Comparison of ENCODE assay signal across 39 mouse cellular contexts in the genomic region with DNA sequence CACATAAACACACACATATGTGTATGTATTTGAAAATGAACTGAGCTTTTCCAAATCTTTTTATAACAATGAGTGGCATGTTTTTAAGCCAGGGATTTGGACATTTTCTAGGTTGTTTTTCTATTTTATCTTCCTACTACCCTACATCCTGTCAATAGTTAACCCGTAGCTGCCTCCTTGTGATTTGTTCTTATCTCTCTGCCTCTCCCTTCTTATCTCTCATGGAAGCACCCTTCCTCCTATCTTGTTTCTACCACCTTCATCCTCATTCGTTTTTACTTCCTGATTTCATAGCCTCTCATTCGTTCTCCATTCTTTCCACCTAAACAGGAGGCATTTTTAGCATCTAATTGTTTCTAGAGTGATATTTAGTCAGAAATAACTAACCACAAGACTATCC. TPM values are rescaled to one million over a fixed set of nuclear protein-coding genes. Genes with fewer than 3 reads are reported as not detected.
"Had no signal": no experiment of that assay in that cellular context is flagged by ENCODE, and none has a peak within 500 bp of the region (broad histone marks: within the 10 kb centered on the region; RNA-seq: fewer than 3 reads in every experiment).

No protein-coding gene starts in this region.

- DNase-seq: gastrocnemius, postnatal 14 days; gastrocnemius, postnatal 36 days; heart, adult 11 months; heart, adult 2 months; heart, postnatal 10 days; heart, postnatal 4 days; kidney, adult 11 months; kidney, adult 2 months; kidney, adult 9 months; kidney, postnatal 14 days; kidney, postnatal 36 days; left cerebral cortex, postnatal 4 days; liver; liver, embryonic 13.5 days had no signal

- H3K9ac ChIP-seq: heart, embryonic 12.5 days; hindbrain, embryonic 12.5 days; hindbrain, embryonic 14.5 days; kidney, embryonic 15.5 days; limb, embryonic 12.5 days; liver, embryonic 13.5 days had no signal

- H3K27ac ChIP-seq: heart, adult 2 months; hindbrain, embryonic 10.5 days; hindbrain, embryonic 12.5 days; hindbrain, embryonic 14.5 days; kidney, embryonic 15.5 days; kidney, postnatal 0 days; layer of hippocampus, adult 2 months; limb, embryonic 12.5 days; liver, embryonic 13.5 days had no signal

- H3K4me2 ChIP-seq: heart, embryonic 12.5 days; hindbrain, embryonic 12.5 days; hindbrain, embryonic 14.5 days; kidney, embryonic 15.5 days; limb, embryonic 12.5 days; liver, embryonic 11.5 days; liver, embryonic 13.5 days had no signal

- H3K27me3 ChIP-seq: heart, embryonic 12.5 days; hindbrain, embryonic 12.5 days; kidney, embryonic 15.5 days; limb, embryonic 12.5 days; liver, embryonic 13.5 days had no signal

- H3K9me3 ChIP-seq: hindbrain, embryonic 10.5 days; hindbrain, embryonic 12.5 days; kidney, embryonic 15.5 days; limb, embryonic 12.5 days; liver, embryonic 13.5 days had no signal

- H3K4me1 ChIP-seq: heart, embryonic 12.5 days; hindbrain, embryonic 10.5 days; hindbrain, embryonic 12.5 days; kidney, embryonic 15.5 days; limb, embryonic 12.5 days; liver, embryonic 13.5 days had no signal

- ATAC-seq: hindbrain, embryonic 16.5 days; inflammation-experienced regulatory T-cells, adult 6 months had no signal

- H3K36me3 ChIP-seq: heart, embryonic 12.5 days; hindbrain, embryonic 10.5 days; hindbrain, embryonic 12.5 days; kidney, embryonic 15.5 days; limb, embryonic 12.5 days; liver, embryonic 13.5 days had no signal

- H3K4me3 ChIP-seq: heart, adult 2 months; heart, embryonic 12.5 days; hindbrain, embryonic 10.5 days; hindbrain, embryonic 12.5 days; kidney, embryonic 15.5 days; layer of hippocampus, adult 2 months; limb, embryonic 12.5 days; liver, embryonic 13.5 days had no signal

RNA-seq across cellular contexts. Expression of a gene that starts 1.7 kb away (rescaled TPM):
- total RNA-seq: gastrocnemius, adult 18-20 months; gastrocnemius, adult 8-10 months; gastrocnemius, postnatal 14 days; gastrocnemius, postnatal 36 days; heart, adult 2 months; heart, postnatal 10 days; heart, postnatal 25 days; heart, postnatal 4 days; layer of hippocampus, adult 2 months; layer of hippocampus, postnatal 10 days; layer of hippocampus, postnatal 25 days; left cerebral cortex, adult 18-20 months; left cerebral cortex, postnatal 10 days; left cerebral cortex, postnatal 25 days; left cerebral cortex, postnatal 4 days had no signal
- polyA plus RNA-seq: gonadal fat pad, adult 2 months; heart, adult 2 months; heart, embryonic 12.5 days; heart, embryonic 14.5 days; heart, embryonic 16.5 days; hindbrain, embryonic 10.5 days; hindbrain, embryonic 12.5 days; hindbrain, embryonic 14.5 days; hindbrain, embryonic 16.5 days; inflammation-experienced regulatory T-cells, adult 6 months; kidney, adult 2 months; kidney, embryonic 15.5 days; kidney, postnatal 0 days; large intestine, adult 2 months; limb, embryonic 12.5 days; limb, embryonic 14.5 days; liver, embryonic 11.5 days; liver, embryonic 13.5 days had no signal

RNA-seq across cellular contexts. Expression of a gene that starts 26.8 kb away (rescaled TPM):
- total RNA-seq: gastrocnemius, adult 18-20 months; gastrocnemius, adult 8-10 months; gastrocnemius, postnatal 14 days; gastrocnemius, postnatal 36 days; heart, adult 2 months; heart, postnatal 10 days; heart, postnatal 25 days; heart, postnatal 4 days; layer of hippocampus, adult 2 months; layer of hippocampus, postnatal 10 days; layer of hippocampus, postnatal 25 days; left cerebral cortex, adult 18-20 months; left cerebral cortex, adult 8-10 months; left cerebral cortex, postnatal 10 days; left cerebral cortex, postnatal 25 days; left cerebral cortex, postnatal 4 days had no signal
- polyA plus RNA-seq: gonadal fat pad, adult 2 months; heart, adult 2 months; heart, embryonic 12.5 days; heart, embryonic 14.5 days; heart, embryonic 16.5 days; hindbrain, embryonic 10.5 days; hindbrain, embryonic 12.5 days; hindbrain, embryonic 14.5 days; hindbrain, embryonic 16.5 days; inflammation-experienced regulatory T-cells, adult 6 months; kidney, adult 2 months; kidney, embryonic 15.5 days; kidney, postnatal 0 days; limb, embryonic 12.5 days; limb, embryonic 14.5 days; liver, embryonic 11.5 days; liver, embryonic 13.5 days had no signal

RNA-seq across cellular contexts. Expression of a gene that starts 28.9 kb away (rescaled TPM):
- total RNA-seq: gastrocnemius, adult 18-20 months; gastrocnemius, adult 8-10 months; gastrocnemius, postnatal 14 days; gastrocnemius, postnatal 36 days; heart, adult 2 months; heart, postnatal 10 days; heart, postnatal 25 days; heart, postnatal 4 days; layer of hippocampus, adult 2 months; layer of hippocampus, postnatal 10 days; layer of hippocampus, postnatal 25 days; left cerebral cortex, adult 18-20 months; left cerebral cortex, adult 8-10 months; left cerebral cortex, postnatal 10 days; left cerebral cortex, postnatal 25 days; left cerebral cortex, postnatal 4 days had no signal
- polyA plus RNA-seq: gonadal fat pad, adult 2 months; heart, adult 2 months; heart, embryonic 12.5 days; heart, embryonic 14.5 days; heart, embryonic 16.5 days; hindbrain, embryonic 10.5 days; hindbrain, embryonic 12.5 days; hindbrain, embryonic 14.5 days; hindbrain, embryonic 16.5 days; inflammation-experienced regulatory T-cells, adult 6 months; kidney, adult 2 months; kidney, embryonic 15.5 days; kidney, postnatal 0 days; large intestine, adult 2 months; limb, embryonic 12.5 days; limb, embryonic 14.5 days; liver, embryonic 11.5 days; liver, embryonic 13.5 days had no signal

RNA-seq across cellular contexts. Expression of a gene that starts 40.4 kb away (rescaled TPM):
- total RNA-seq: gastrocnemius, adult 18-20 months; gastrocnemius, adult 8-10 months; gastrocnemius, postnatal 14 days; gastrocnemius, postnatal 36 days; heart, adult 2 months; heart, postnatal 10 days; heart, postnatal 25 days; heart, postnatal 4 days; left cerebral cortex, adult 18-20 months; left cerebral cortex, adult 8-10 months; left cerebral cortex, postnatal 10 days; left cerebral cortex, postnatal 25 days; left cerebral cortex, postnatal 4 days had no signal
- polyA plus RNA-seq: gonadal fat pad, adult 2 months; heart, adult 2 months; heart, embryonic 12.5 days; heart, embryonic 14.5 days; heart, embryonic 16.5 days; hindbrain, embryonic 10.5 days; hindbrain, embryonic 12.5 days; hindbrain, embryonic 14.5 days; hindbrain, embryonic 16.5 days; inflammation-experienced regulatory T-cells, adult 6 months; kidney, adult 2 months; kidney, embryonic 15.5 days; kidney, postnatal 0 days; large intestine, adult 2 months; limb, embryonic 12.5 days; limb, embryonic 14.5 days; liver, embryonic 11.5 days; liver, embryonic 13.5 days had no signal

RNA-seq across cellular contexts. Expression of a gene that starts 56.1 kb away (rescaled TPM):
- total RNA-seq: gastrocnemius, adult 18-20 months; gastrocnemius, adult 8-10 months; gastrocnemius, postnatal 14 days; gastrocnemius, postnatal 36 days; heart, adult 2 months; heart, postnatal 10 days; heart, postnatal 25 days; heart, postnatal 4 days; layer of hippocampus, adult 2 months; layer of hippocampus, postnatal 10 days; layer of hippocampus, postnatal 25 days; left cerebral cortex, adult 18-20 months; left cerebral cortex, adult 8-10 months; left cerebral cortex, postnatal 10 days; left cerebral cortex, postnatal 25 days; left cerebral cortex, postnatal 4 days had no signal
- polyA plus RNA-seq: gonadal fat pad, adult 2 months; heart, adult 2 months; heart, embryonic 12.5 days; heart, embryonic 14.5 days; heart, embryonic 16.5 days; hindbrain, embryonic 10.5 days; hindbrain, embryonic 12.5 days; hindbrain, embryonic 14.5 days; hindbrain, embryonic 16.5 days; inflammation-experienced regulatory T-cells, adult 6 months; kidney, adult 2 months; kidney, embryonic 15.5 days; kidney, postnatal 0 days; large intestine, adult 2 months; limb, embryonic 12.5 days; limb, embryonic 14.5 days; liver, embryonic 11.5 days; liver, embryonic 13.5 days had no signal
